Mouse (Mus musculus) heart, postnatal 0 days (tissue): Measurements from ENCODE around the gene Ccl11.

Experiments used
- CTCF ChIP-seq: IDR thresholded peaks from 2 replicates; pipeline ENCODE4 v1.5.1; 2016; ENCODE audit warnings: antibody characterized with exemption, control low read depth, low read depth
- EP300 ChIP-seq: IDR thresholded peaks from 2 replicates; pipeline ENCODE4 v1.6.1; 2016; ENCODE audit warnings: antibody characterized with exemption, low read depth

DNA sequence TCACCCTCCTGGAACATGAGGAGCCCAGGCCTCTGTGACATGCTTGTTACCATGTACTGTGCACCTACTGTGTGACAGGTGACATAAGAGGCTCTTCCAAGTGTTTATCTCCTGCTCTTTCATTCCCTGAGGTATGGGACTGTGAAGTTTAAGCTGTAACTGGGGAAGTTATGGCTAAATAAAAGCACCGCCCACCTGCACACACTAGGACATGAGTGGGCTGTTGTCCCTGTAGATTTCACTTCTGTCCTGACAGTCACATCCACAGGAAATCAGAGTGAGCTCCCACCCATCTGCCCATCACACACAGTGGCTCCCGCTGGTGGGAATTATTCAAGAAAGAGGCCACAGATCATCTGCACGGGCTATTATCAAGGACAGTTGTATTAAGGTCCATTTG is 47.5 kb upstream of the Ccl11 start:
- no peak for TF ChIP-seq CTCF
- no peak for TF ChIP-seq EP300
